Mouse (Mus musculus): Measurements from ENCODE around the gene Nagk.
"Not testable (repeated sequence)": the region's sequence is repeated elsewhere in the genome, so short reads cannot be mapped to it uniquely, and the experiment has no call there.

The Nagk gene

GRCm38 (mm10) chr6:83802846-83803245 lies 8.1 kb downstream of the Nagk start:
- no peak for ATAC-seq (ENCODE audit: insufficient number of reproducible peaks, low FRiP score, low TSS enrichment)

DNA sequence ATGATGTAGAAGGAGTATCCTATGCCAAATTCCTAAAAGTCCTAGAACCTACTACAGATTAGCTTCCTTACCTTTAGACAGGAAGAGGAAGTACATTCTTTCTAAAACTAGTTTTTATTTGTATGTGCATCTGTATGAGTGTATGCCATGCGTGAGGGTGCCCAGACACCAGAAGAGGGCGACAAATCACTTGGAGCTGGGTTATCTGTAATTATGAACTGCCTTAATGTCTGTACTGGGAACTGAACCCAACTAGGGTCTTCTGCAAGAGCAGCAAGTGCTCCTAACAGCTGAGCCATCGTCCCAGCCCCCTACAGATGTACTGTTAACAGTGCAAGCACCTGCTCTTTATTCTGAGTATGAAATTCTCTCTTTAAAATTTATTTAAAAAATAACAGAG lies 21.0 kb downstream of the Nagk start:
- ATAC-seq (ENCODE audit: insufficient number of reproducible peaks, low FRiP score, low TSS enrichment) = no peak

GRCm38 (mm10) chr6:83818996-83819395 lies 24.2 kb downstream of the Nagk start:
- ATAC-seq (ENCODE audit: insufficient number of reproducible peaks, low FRiP score, low TSS enrichment) = no peak

DNA sequence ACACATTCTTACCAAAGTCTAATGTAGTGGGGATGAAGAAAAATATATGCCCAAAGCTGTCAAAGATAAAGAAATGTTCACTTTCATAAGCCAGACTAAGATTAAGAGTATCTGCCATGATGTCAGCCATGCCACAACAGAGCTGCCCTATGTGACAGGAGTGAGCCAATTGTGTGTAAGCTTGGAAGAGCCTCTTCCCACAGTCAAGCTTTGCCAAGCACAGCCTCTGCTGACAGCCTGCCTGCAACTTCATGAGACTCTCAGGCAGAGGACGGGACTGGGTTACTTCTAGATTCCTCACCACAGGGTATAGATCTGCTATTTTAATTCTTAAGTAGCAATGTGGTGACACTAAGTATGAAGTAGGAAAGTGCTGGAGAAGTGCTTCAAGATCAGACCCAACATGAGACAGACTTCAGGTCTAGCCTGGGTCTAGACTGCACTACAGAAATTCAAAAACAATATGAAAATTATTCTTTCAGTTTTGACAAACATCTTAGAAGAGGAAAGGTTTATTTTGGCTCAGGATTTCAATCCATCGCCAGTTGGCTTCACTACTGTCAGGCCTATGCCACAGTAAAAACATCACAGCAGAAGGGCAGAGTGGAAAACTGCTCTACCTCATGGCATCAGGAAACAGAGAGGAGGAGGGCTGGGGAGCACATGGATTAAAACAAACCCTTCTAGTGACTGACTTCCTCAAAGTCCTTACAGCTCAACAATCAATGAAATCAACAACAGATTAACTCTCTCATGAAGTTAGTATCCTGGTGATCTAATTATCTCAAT lies 26.1 kb downstream of the Nagk start:
- ATAC-seq (ENCODE audit: insufficient number of reproducible peaks, low FRiP score, low TSS enrichment) = no peak

- no peak for ATAC-seq (ENCODE audit: insufficient number of reproducible peaks, low FRiP score, low TSS enrichment)
Measured at GRCm38 (mm10) chr6:83821856-83822255, 27.1 kb downstream of the Nagk start.

- no peak; the same call in 1 of the 2 replicates for ATAC-seq (ENCODE audit: insufficient number of reproducible peaks, low FRiP score, low TSS enrichment)
Measured at GRCm38 (mm10) chr6:83830941-83831605, 36.3 kb downstream of the Nagk start.

DNA sequence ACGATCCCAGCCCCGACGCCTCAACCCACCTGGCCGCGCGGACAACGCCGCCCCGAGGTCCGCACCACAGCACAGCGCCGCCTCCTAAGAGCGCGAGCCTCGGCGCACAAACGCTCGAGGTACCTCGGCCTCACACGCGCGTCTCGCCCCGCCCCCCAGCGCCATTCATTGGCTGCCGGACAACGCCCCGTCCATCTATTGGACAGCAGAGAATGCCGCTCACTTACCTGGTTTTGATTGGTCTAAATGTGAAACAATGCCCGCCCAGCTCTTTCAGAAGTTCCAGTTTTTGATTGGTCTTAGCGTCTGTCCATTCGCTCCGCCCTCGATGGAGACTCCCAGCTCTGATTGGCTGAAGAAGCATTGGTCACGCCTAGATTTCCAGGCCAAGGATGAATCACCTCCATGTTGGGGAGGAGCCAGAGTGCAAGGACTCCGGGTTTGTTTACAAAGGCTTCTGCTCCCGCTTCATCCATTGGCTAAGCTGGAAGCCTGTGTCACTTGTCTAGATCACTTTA lies 36.9 kb downstream of the Nagk start, which contains the start of gene Paip2b:
Paip2b (minus strand) TSS at position 136 of the 518 bp plus-strand sequence.
- peak; percentile 98 for ATAC-seq (ENCODE audit: insufficient number of reproducible peaks, low FRiP score, low TSS enrichment)

- not testable (repeated sequence) for ATAC-seq (ENCODE audit: insufficient number of reproducible peaks, low FRiP score, low TSS enrichment)
Measured at GRCm38 (mm10) chr6:83832393-83832792, 37.6 kb downstream of the Nagk start.

- ATAC-seq (ENCODE audit: insufficient number of reproducible peaks, low FRiP score, low TSS enrichment) = no peak
Measured at GRCm38 (mm10) chr6:83836826-83837225, 42.0 kb downstream of the Nagk start.

DNA sequence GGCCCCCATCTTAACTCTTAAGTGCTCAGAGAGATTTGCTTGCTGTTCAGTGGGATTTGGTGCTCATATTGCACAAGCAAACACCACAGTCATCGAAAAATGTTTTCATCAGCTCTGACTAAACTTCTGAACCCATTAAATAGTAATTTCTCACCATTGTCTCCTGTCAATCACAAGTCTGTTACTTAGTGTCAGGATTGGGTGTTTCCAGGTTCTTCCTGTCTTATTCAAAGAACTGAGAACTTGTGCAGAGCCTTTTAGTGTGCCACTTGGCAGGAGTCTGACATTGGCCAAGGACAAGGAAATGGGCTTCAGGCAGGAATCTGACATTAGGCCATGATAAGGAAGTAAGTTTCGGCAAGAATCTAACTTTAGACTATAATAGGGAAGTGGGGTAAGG lies 43.3 kb downstream of the Nagk start:
- no peak for ATAC-seq (ENCODE audit: insufficient number of reproducible peaks, low FRiP score, low TSS enrichment)

DNA sequence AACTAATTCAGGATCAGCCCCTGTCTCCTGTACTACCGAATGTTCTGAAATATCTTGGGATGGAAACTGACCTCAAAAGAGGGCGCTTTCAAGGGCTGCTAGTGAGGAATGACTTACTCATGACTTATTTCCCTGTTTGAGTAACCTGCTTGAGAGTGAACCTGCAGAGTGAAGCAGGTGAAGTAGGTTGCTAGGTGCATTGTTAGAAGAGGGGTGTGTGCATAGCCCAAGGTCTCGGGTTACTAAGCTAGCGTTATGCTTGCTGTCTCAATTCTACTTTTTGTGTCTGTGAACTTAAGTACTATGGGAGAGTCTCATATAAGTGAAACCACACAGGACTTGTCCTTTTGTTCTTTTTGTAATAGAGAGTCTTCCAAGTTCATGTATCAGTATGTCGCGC lies 45.3 kb downstream of the Nagk start:
- no peak for ATAC-seq (ENCODE audit: insufficient number of reproducible peaks, low FRiP score, low TSS enrichment)

- no peak for ATAC-seq (ENCODE audit: insufficient number of reproducible peaks, low FRiP score, low TSS enrichment)
Measured at GRCm38 (mm10) chr6:83844913-83845312, 50.1 kb downstream of the Nagk start.

GRCm38 (mm10) chr6:83846141-83846540 lies 51.4 kb downstream of the Nagk start:
- no peak for ATAC-seq (ENCODE audit: insufficient number of reproducible peaks, low FRiP score, low TSS enrichment)

DNA sequence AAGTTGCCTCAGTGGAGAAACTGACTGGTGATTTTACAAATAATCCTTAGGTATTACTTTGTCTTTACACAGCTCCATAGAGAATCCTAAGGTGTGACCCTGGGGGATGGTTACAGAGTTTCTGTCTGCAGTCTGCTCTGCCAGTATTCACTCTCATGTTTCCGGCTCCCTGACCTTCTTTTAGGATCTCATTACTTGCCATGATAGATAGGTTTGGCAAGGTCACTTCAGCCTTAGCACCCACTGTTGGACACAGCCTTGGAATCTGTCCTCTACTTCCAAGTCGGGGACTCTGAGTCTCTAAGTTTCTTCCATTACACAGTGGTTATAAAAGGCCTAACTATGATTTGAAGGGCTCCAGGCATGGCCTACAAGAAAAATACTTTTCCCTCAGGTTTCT lies 54.7 kb downstream of the Nagk start:
- no peak for ATAC-seq (ENCODE audit: insufficient number of reproducible peaks, low FRiP score, low TSS enrichment)
